Mouse (Mus musculus) embryonic facial prominence, embryonic 13.5 days (tissue): ENCODE measurements around the gene Nr1d1. TPM values are rescaled to one million over a fixed set of nuclear protein-coding genes. Genes with fewer than 3 reads are reported as not detected.
A peak's percentile ranks its signal among the peaks of the same experiment; 100 is the strongest.

Experiments used
- ATAC-seq: fragments of 200-750 bp; cut with Nextera tagmentation; 2 replicates; pipeline ENCODE4 v1.8.0; 2017; ENCODE audit warnings: low read depth; ENCODE audit not compliant: insufficient number of reproducible peaks, insufficient read depth, low FRiP score, low TSS enrichment
- H3K27ac ChIP-seq: fragments of 300-500 bp; sonication (generic); 2 replicates; pipeline ENCODE4 v1.5.1; 2015; ENCODE audit warnings: moderate library complexity, mild to moderate bottlenecking, inconsistent platforms
- H3K27me3 ChIP-seq: fragments of 300-500 bp; sonication (generic); 2 replicates; pipeline ENCODE4 v1.6.1; 2015; ENCODE audit warnings: mild to moderate bottlenecking, inconsistent platforms
- H3K36me3 ChIP-seq: fragments of 300-500 bp; sonication (generic); 2 replicates; pipeline ENCODE4 v1.6.1; 2015; ENCODE audit warnings: mild to moderate bottlenecking, inconsistent platforms
- H3K4me1 ChIP-seq: fragments of 300-500 bp; sonication (generic); 2 replicates; pipeline ENCODE4 v1.6.1; 2015; ENCODE audit warnings: inconsistent platforms
- H3K4me2 ChIP-seq: fragments of 300-500 bp; sonication (generic); 2 replicates; pipeline ENCODE4 v1.6.1; 2015; ENCODE audit warnings: moderate library complexity, mild to moderate bottlenecking, inconsistent platforms
- H3K4me3 ChIP-seq: fragments of 300-500 bp; sonication (generic); 2 replicates; pipeline ENCODE4 v1.5.1; 2015; ENCODE audit warnings: mild to moderate bottlenecking, inconsistent platforms
- H3K9ac ChIP-seq: fragments of 300-500 bp; sonication (generic); 2 replicates; pipeline ENCODE4 v1.6.1; 2015; ENCODE audit warnings: mild to moderate bottlenecking, inconsistent platforms
- H3K9me3 ChIP-seq: fragments of 300-500 bp; sonication (generic); 2 replicates; pipeline ENCODE4 v1.6.1; 2016; ENCODE audit warnings: inconsistent platforms
- WGBS: fragments of 180-500 bp; shearing (Covaris S2); methylation state at CpG from one replicate; pipeline ENCODE4 v1.1.7; 2015; ENCODE audit warnings: mixed read lengths; 5-methylcytosine and 5-hydroxymethylcytosine counted together
- polyA plus RNA-seq: library from polyadenylated mRNA; unstranded; fragments of >200 nt; fragmentation: Nextera tagmentation; extraction: Ambion mirVana; gene quantifications from 2 replicates; pipeline ENCODE4 v1.2.1, GENCODE M21; 2015

Gene Nr1d1
- polyA plus RNA-seq = 1.4 and 1.5 TPM in 2 replicates

- peak within 1 kb of the TSS; percentile 90 for H3K27ac ChIP-seq
- H3K9me3 ChIP-seq = no peaks in the 10 kb centered on the region
- WGBS = under 1% methylated on average over 22 of the region's 22 CpGs
- peaks cover 17% of the 10 kb centered on the region for H3K36me3 ChIP-seq
- H3K27me3 ChIP-seq = no peaks in the 10 kb centered on the region
- H3K4me1 ChIP-seq = peaks cover 46% of the 10 kb centered on the region
- H3K4me3 ChIP-seq = peak within 1 kb of the TSS; percentile 36
- peak within 1 kb of the TSS; percentile 64 for H3K9ac ChIP-seq
- ATAC-seq = no peak
- H3K4me2 ChIP-seq = peak within 1 kb of the TSS; percentile 86
These were observed at the start of gene Nr1d1 for GRCm38 (mm10) chr11:98774582-98775347. TSS of gene Nr1d1 (minus strand) at chr11:98775333.

DNA sequence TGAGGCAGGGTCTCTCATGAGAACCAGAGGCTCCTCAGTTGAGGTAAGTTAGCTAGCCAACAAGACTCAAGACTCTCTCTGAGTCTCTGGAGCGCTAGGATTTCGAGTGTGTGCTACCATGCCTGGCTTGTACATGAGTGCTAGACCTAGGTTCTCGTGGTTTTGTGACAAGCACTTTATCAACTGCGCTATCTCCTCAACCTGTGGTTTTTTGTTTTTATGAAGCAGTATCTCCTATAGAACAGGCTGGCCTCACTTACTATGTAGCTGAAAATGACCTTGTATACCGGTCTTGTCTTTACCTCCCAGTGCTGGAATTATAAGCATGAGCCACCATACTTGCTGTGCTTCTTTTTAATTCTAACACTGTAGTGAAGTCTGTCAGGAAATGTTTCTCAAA, 45.8 kb upstream of the Nr1d1 start:
- no peaks in the 10 kb centered on the region for H3K4me1 ChIP-seq
- no peak overlapping the region for H3K27ac ChIP-seq
- WGBS = 98% methylated on average over 5 of the region's 5 CpGs
- peaks cover 96% of the 10 kb centered on the region for H3K36me3 ChIP-seq
- no peak overlapping the region for H3K9ac ChIP-seq
- no peak overlapping the region for H3K4me2 ChIP-seq
- H3K4me3 ChIP-seq = no peak overlapping the region
- ATAC-seq = no peak
- H3K27me3 ChIP-seq = no peaks in the 10 kb centered on the region
- no peaks in the 10 kb centered on the region for H3K9me3 ChIP-seq

- Histone ChIP-seq H3K4me3 (no peak overlapping the region), H3K4me1 (no peaks in the 10 kb centered on the region), H3K9me3 (no peaks in the 10 kb centered on the region), H3K4me2 (no peak overlapping the region), H3K27me3 (no peaks in the 10 kb centered on the region), H3K27ac (no peak overlapping the region), H3K9ac (no peak overlapping the region), H3K36me3 (peaks cover 94% of the 10 kb centered on the region)
- no peak for ATAC-seq
- WGBS = 95% methylated on average over 1 of the region's 1 CpGs
These were observed 41.6 kb upstream of the Nr1d1 start for GRCm38 (mm10) chr11:98816706-98817239.

- peak overlapping the region; percentile 75 for H3K4me2 ChIP-seq
- peaks cover 62% of the 10 kb centered on the region for H3K36me3 ChIP-seq
- peak overlapping the region; percentile 95 for H3K9ac ChIP-seq
- peaks cover 17% of the 10 kb centered on the region for H3K4me1 ChIP-seq
- ATAC-seq = no peak
- peak overlapping the region; percentile 99 for H3K27ac ChIP-seq
- no peaks in the 10 kb centered on the region for H3K9me3 ChIP-seq
- 62% methylated on average over 7 of the region's 7 CpGs for WGBS
- no peaks in the 10 kb centered on the region for H3K27me3 ChIP-seq
- peak overlapping the region; percentile 88 for H3K4me3 ChIP-seq
These were observed 35.6 kb upstream of the Nr1d1 start for GRCm38 (mm10) chr11:98810686-98811085.

DNA sequence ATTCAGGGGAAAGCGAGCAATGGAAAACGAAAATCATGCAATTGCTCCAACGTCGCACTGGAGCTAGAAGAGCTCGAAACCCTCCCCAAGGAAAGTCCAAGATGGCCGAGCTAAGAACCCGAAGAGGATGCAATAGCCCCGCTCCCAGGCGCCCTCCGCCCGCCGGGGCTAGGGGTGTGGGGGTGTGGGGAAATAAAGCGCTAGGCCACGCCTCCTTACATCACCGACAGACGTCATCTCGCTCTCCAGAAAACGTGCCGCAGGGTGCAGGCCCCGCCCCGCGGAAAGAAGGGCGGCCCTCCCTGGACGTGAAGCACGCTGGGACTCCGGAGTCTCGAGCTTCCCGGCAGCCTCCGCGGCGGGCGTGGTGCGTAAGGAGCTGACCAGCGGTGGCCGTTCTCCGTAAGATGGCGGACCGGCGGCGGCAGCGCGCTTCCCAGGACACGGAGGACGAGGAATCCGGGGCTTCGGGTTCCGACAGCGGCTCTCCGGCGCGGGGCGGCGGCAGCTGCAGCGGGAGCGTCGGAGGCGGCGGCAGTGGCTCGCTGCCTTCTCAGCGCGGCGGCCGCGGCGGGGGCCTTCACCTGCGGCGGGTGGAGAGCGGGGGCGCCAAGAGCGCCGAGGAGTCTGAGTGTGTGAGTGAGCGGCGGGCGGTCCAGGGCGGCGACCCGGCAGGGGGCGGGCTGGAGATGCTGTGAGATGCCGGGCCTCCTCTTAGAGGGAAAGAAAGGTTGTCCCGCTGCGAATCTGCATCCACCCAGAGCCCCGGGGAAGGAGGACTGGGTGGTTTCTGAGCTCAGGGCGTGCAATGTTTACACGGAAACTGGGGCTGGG, 34.5 kb upstream of the Nr1d1 start:
- no peaks in the 10 kb centered on the region for H3K9me3 ChIP-seq
- peaks cover 63% of the 10 kb centered on the region for H3K36me3 ChIP-seq
- WGBS = under 1% methylated on average over 78 of the region's 84 CpGs
- peak overlapping the region; percentile 95 for H3K9ac ChIP-seq
- peak overlapping the region; percentile 75 for H3K4me2 ChIP-seq
- peak; percentile 98 for ATAC-seq
- peak overlapping the region; percentile 99 for H3K27ac ChIP-seq
- H3K4me3 ChIP-seq = peak overlapping the region; percentile 88
- H3K27me3 ChIP-seq = no peaks in the 10 kb centered on the region
- peaks cover 17% of the 10 kb centered on the region for H3K4me1 ChIP-seq

DNA sequence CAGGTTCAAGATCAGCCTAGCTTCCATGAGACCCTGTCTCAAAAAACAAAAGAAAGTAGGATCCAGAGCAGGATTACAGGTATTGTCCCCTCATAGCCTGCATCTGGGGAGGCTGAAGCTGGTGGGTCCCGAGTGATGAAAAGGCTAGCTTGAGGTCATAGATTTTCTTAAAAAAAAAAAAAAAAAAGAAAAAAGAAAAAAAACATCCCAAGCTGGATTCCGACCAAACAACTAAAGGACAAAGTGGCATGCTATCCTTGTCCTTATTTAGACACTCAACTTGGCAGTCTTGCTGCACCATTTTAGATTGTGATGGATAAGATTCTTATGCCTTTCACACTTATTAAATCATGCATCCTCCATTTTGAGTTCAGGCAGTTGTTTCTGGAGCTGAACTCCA, 33.3 kb upstream of the Nr1d1 start:
- no peaks in the 10 kb centered on the region for H3K9me3 ChIP-seq
- peaks cover 63% of the 10 kb centered on the region for H3K36me3 ChIP-seq
- peak overlapping the region; percentile 99; the same call in 1 of the 2 replicates for H3K27ac ChIP-seq
- H3K4me1 ChIP-seq = peaks cover 17% of the 10 kb centered on the region
- no peaks in the 10 kb centered on the region for H3K27me3 ChIP-seq
- 74% methylated on average over 2 of the region's 2 CpGs for WGBS
- H3K4me2 ChIP-seq = peak overlapping the region; percentile 75
- 0 out of 2 replicates have a peak overlapping the region, but pooled peaks have one; percentile 88 for H3K4me3 ChIP-seq
- no peak for ATAC-seq
- no peak overlapping the region for H3K9ac ChIP-seq

GRCm38 (mm10) chr11:98804605-98805004, 29.5 kb upstream of the Nr1d1 start, which contains the start of gene Casc3:
TSS of gene Casc3 (plus strand) at chr11:98804905.
- H3K36me3 ChIP-seq = peaks cover 83% of the 10 kb centered on the region
- no peak within 1 kb of the TSS for H3K27ac ChIP-seq
- H3K4me1 ChIP-seq = 0 out of 2 replicates have a peak, but pooled peaks cover 5% of the 10 kb centered on the region
- no peak within 1 kb of the TSS for H3K4me3 ChIP-seq
- no peak within 1 kb of the TSS for H3K4me2 ChIP-seq
- 94% methylated on average over 5 of the region's 5 CpGs for WGBS
- no peaks in the 10 kb centered on the region for H3K27me3 ChIP-seq
- no peak within 1 kb of the TSS for H3K9ac ChIP-seq
- no peaks in the 10 kb centered on the region for H3K9me3 ChIP-seq
- no peak for ATAC-seq

- H3K27ac ChIP-seq = no peak overlapping the region
These were observed 22.8 kb upstream of the Nr1d1 start for GRCm38 (mm10) chr11:98797909-98798308.

DNA sequence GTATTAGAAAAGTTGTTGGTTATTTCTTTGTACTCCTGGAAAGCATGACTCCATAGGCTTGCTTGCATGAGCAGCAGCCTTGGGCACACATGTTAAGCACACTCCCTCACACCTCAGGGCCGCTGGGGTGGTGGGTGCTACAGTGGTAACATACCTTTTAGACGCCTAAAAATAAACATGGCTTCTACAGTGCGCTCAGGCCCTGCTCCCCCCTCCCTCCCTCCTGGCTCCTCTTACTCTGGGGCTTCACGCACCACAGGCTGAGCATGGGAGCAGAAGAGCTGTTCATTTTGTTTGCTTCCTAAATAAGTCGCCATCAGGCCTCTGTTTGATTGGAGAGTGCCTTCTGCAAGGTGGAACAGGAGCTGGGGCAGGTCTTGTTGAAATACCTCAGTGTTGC, 22.2 kb upstream of the Nr1d1 start:
- peaks cover 28% of the 10 kb centered on the region for H3K4me1 ChIP-seq
- 5% methylated on average over 5 of the region's 5 CpGs for WGBS
- H3K4me3 ChIP-seq = peak overlapping the region; percentile 100
- H3K27ac ChIP-seq = no peak overlapping the region
- H3K27me3 ChIP-seq = no peaks in the 10 kb centered on the region
- H3K4me2 ChIP-seq = peak overlapping the region; percentile 74
- peak overlapping the region; percentile 100 for H3K9ac ChIP-seq
- no peak for ATAC-seq
- H3K9me3 ChIP-seq = no peaks in the 10 kb centered on the region
- H3K36me3 ChIP-seq = peaks cover 45% of the 10 kb centered on the region

More at GRCm38 (mm10) chr11:98797909-98798308, 22.8 kb upstream of the Nr1d1 start:
- no peaks in the 10 kb centered on the region for H3K9me3 ChIP-seq
- peak overlapping the region; percentile 74 for H3K4me2 ChIP-seq
- no peak for ATAC-seq
- H3K4me3 ChIP-seq = peak overlapping the region; percentile 100
- no peaks in the 10 kb centered on the region for H3K27me3 ChIP-seq
- peaks cover 28% of the 10 kb centered on the region for H3K4me1 ChIP-seq
- WGBS = 48% methylated on average over 4 of the region's 4 CpGs
- peaks cover 51% of the 10 kb centered on the region for H3K36me3 ChIP-seq
- peak overlapping the region; percentile 100 for H3K9ac ChIP-seq

GRCm38 (mm10) chr11:98796515-98797216, 21.5 kb upstream of the Nr1d1 start:
- no peaks in the 10 kb centered on the region for H3K27me3 ChIP-seq
- peaks cover 38% of the 10 kb centered on the region for H3K36me3 ChIP-seq
- H3K4me1 ChIP-seq = peaks cover 28% of the 10 kb centered on the region
- peak overlapping the region; percentile 100 for H3K27ac ChIP-seq
- no peak for ATAC-seq
- no peaks in the 10 kb centered on the region for H3K9me3 ChIP-seq
- peak overlapping the region; percentile 100 for H3K9ac ChIP-seq
- WGBS = 3% methylated on average over 23 of the region's 23 CpGs
- H3K4me3 ChIP-seq = peak overlapping the region; percentile 100
- H3K4me2 ChIP-seq = peak overlapping the region; percentile 74
